Mouse (Mus musculus): ENCODE measurements around the gene Cpne6.

DNA sequence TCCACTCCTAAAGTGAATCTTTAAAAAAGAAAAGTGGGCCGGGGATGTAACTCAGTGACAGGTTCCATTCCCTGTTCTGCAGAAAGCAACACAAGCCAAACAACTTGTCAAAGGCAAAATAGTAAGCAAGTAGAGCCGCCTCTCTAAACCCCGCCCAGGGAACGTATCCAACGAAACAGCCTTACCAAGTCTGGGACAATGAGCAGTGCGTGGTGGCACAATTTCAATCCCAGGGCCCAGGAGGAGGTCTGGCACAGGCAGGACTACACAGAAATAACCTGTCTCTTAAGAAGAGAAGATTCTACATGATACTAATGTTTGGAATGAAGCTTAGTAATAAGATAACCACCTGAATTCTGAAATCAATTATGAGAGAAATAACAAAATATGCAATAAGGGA is 39.9 kb downstream of the Cpne6 start:
- TF ChIP-seq RAD21 (IDR thresholded peaks at IDR 0.05; ENCODE audit: low read depth, low read length) (no peak), MAZ (IDR thresholded peaks at IDR 0.05; ENCODE audit: low read depth, low read length) (no peak), CTCF (conservative IDR thresholded peaks at IDR 0.05 in 1 of 2, IDR thresholded peaks at IDR 0.05 in 1 of 2; ENCODE audit: low read depth in 2 of 2, low read length in 2 of 2) (no peak), USF1 (IDR thresholded peaks at IDR 0.05; ENCODE audit: low read depth, low read length) (no peak), ETS1 (conservative IDR thresholded peaks at IDR 0.05; ENCODE audit: low read depth, low read length) (no peak), CHD2 (IDR thresholded peaks at IDR 0.05; ENCODE audit: low read length) (no peak), TBP (conservative IDR thresholded peaks at IDR 0.05; ENCODE audit: low read depth, low read length) (no peak), MYC (IDR thresholded peaks at IDR 0.05; ENCODE audit: low read depth, low read length) (no peak), GABPA (IDR thresholded peaks at IDR 0.05; ENCODE audit: insufficient replicate concordance, low read depth, low read length) (no peak), POLR2A (IDR thresholded peaks at IDR 0.05; ENCODE audit: low read depth, low read length) (no peak)
